Mouse (Mus musculus) ES-Bruce4 (cell line): ENCODE measurements at regions not wholly inside any gene's neighbourhood (a gene's known extent, or its start where the extent isn't known, plus 50 kb on each side); places are given as distances from the start of the nearest gene placed in this dataset.

Experiments
- H3K27ac ChIP-seq: 2 replicates; pipeline ENCODE4 v1.5.1; 2012; ENCODE audit warnings: low read length, inconsistent platforms; ENCODE audit not compliant: insufficient read depth
- H3K27me3 ChIP-seq: 2 replicates; pipeline ENCODE4 v1.6.1; 2012; ENCODE audit warnings: mild to moderate bottlenecking, low read length, inconsistent platforms; ENCODE audit not compliant: control insufficient read depth, poor library complexity, insufficient read depth, severe bottlenecking
- H3K36me3 ChIP-seq: 2 replicates; pipeline ENCODE4 v1.6.1; 2012; ENCODE audit warnings: inconsistent platforms, mild to moderate bottlenecking, low read length, moderate library complexity; ENCODE audit not compliant: control insufficient read depth, poor library complexity, insufficient read depth, severe bottlenecking
- H3K4me1 ChIP-seq: one replicate; pipeline ENCODE4 v1.8.1; 2011; ENCODE audit warnings: low read length; ENCODE audit not compliant: control insufficient read depth, insufficient read depth
- H3K4me3 ChIP-seq: 2 replicates; pipeline ENCODE4 v1.5.1; 2011; ENCODE audit warnings: low read depth, mild to moderate bottlenecking, low read length
- H3K9ac ChIP-seq: 2 replicates; pipeline ENCODE4 v1.6.1; 2012; ENCODE audit warnings: low read depth, mild to moderate bottlenecking, inconsistent platforms; ENCODE audit not compliant: poor library complexity, severe bottlenecking
- H3K9me3 ChIP-seq: replicated peaks from 2 replicates; pipeline ENCODE4 v1.6.1; 2012; ENCODE audit warnings: mild to moderate bottlenecking, low read length, inconsistent platforms; ENCODE audit not compliant: control insufficient read depth, poor library complexity, insufficient read depth, severe bottlenecking
- CTCF ChIP-seq: IDR thresholded peaks from one replicate; pipeline ENCODE4 v1.8.1; 2011; ENCODE audit warnings: low read depth, low read length
- EP300 ChIP-seq: IDR thresholded peaks from 2 replicates; pipeline ENCODE4 v1.6.1; 2011; ENCODE audit warnings: low read depth, low read length; ENCODE audit not compliant: insufficient read depth
- POLR2A ChIP-seq: IDR thresholded peaks from one replicate; pipeline ENCODE4 v1.8.1; 2011; ENCODE audit warnings: low read length; ENCODE audit not compliant: insufficient read depth

GRCm38 (mm10) chr2:22044949-22045348 is 182.4 kb upstream of the Myo3a start:
- Histone ChIP-seq H3K36me3 (no peaks in the 10 kb centered on the region), H3K9me3 (peaks cover 14% of the 10 kb centered on the region; the same call in 1 of the 2 replicates), H3K4me1 (no peaks in the 10 kb centered on the region), H3K27ac (peak overlapping the region; percentile 78), H3K4me3 (no peak overlapping the region), H3K9ac (no peak overlapping the region), H3K27me3 (no peaks in the 10 kb centered on the region)
- TF ChIP-seq EP300 (0 out of 2 replicates have a peak, but pooled peaks have one; percentile 16), POLR2A (no peak), CTCF (no peak)

GRCm38 (mm10) chr2:22047465-22047864 is 179.8 kb upstream of the Myo3a start:
- Histone ChIP-seq H3K4me3 (no peak overlapping the region), H3K27me3 (no peaks in the 10 kb centered on the region), H3K4me1 (no peaks in the 10 kb centered on the region), H3K9ac (no peak overlapping the region), H3K9me3 (0 out of 2 replicates have a peak, but pooled peaks cover 14% of the 10 kb centered on the region), H3K27ac (no peak overlapping the region), H3K36me3 (no peaks in the 10 kb centered on the region)
- no peak for TF ChIP-seq EP300
- TF ChIP-seq CTCF = no peak
- no peak for TF ChIP-seq POLR2A

DNA sequence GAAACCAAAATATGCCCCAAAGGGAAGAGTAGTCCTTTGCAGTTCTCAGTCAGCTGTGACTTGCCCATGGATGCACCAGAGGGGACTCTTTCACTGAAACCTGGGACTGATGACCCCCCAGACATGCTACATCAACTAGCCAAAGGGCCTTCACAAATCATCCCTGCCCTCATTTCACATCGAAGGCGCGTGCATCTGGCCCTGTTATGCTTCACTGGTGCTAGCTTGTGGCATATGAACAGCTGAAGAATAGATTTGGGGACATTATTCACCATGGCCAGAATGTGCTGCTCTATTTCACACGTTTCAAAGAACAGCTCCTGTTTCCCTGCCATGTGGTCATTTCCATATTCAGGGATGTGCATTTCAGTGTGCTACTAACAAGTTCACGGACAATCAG is 160.8 kb upstream of the Myo3a start:
- H3K27me3 ChIP-seq = no peaks in the 10 kb centered on the region
- H3K9ac ChIP-seq = no peak overlapping the region
- no peak overlapping the region for H3K4me3 ChIP-seq
- TF ChIP-seq EP300 (no peak), CTCF (no peak), POLR2A (no peak)
- H3K9me3 ChIP-seq = peaks cover 7% of the 10 kb centered on the region; the same call in 1 of the 2 replicates
- no peaks in the 10 kb centered on the region for H3K36me3 ChIP-seq
- no peak overlapping the region for H3K27ac ChIP-seq
- no peaks in the 10 kb centered on the region for H3K4me1 ChIP-seq

DNA sequence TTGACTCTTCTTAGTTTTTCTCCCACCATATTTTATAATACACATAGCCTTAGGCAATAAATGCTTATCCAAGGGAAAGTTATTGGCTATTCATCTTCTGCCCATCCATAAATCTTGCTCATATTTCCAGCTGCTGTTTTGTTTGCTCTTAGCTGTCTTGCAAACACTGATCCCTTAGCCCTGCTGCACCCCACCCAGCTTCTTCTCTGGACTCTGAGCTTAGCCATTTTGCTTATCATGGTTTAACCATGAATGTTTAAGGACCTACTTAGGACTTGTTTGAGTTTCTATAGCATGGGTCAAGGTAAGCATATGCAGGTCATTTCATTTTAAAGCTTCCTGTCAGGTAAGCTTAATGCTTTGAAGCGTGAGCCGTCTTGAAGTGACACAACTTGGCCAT is 130.5 kb upstream of the Myo3a start:
- no peaks in the 10 kb centered on the region for H3K9me3 ChIP-seq
- H3K36me3 ChIP-seq = no peaks in the 10 kb centered on the region
- no peak overlapping the region for H3K9ac ChIP-seq
- H3K4me1 ChIP-seq = no peaks in the 10 kb centered on the region
- H3K4me3 ChIP-seq = no peak overlapping the region
- no peak overlapping the region for H3K27ac ChIP-seq
- TF ChIP-seq POLR2A (no peak), CTCF (no peak), EP300 (no peak)
- no peaks in the 10 kb centered on the region for H3K27me3 ChIP-seq

DNA sequence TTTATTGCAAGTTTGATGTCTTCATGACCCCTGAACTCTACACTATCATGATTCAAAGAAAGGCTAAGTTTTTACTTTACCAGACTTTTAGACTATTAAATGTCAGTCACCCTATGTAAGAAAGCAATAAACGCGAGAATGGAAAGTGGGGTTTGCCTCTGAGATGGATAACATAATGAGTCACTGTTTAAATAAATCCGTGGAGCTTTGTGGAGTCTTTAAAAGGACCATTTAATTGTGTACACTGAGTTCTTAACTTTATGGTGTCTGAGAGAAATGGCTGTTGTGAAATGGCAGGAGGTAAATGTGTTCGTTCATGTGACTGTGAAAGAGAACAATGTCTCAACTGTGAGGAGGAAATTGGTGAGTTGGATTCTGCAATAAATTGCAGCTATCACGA is 122.2 kb upstream of the Myo3a start:
- Histone ChIP-seq H3K4me3 (no peak overlapping the region), H3K36me3 (no peaks in the 10 kb centered on the region), H3K4me1 (no peaks in the 10 kb centered on the region), H3K9me3 (no peaks in the 10 kb centered on the region), H3K27ac (no peak overlapping the region), H3K9ac (no peak overlapping the region), H3K27me3 (no peaks in the 10 kb centered on the region)
- no peak for TF ChIP-seq EP300
- TF ChIP-seq CTCF = no peak
- TF ChIP-seq POLR2A = no peak

DNA sequence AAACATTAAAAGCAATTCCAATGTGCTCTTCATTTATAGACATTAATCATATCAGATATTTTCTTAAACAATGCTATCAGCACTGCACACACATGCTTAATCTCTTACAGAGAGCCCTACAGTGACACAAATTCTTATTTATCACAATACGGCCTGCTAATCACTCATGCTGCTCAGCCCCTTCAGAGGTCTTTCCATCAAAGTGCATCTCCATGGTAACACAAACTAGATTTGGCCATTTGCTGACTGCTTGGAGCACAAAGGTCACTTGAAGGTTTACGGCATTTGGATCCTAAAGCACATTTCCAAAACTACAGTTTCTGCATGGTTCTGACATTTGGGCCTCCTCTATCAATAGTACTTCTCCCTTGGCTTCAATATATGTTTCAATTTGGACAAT is 77.6 kb upstream of the Myo3a start:
- H3K27me3 ChIP-seq = no peaks in the 10 kb centered on the region
- no peak overlapping the region for H3K27ac ChIP-seq
- H3K4me1 ChIP-seq = no peaks in the 10 kb centered on the region
- no peaks in the 10 kb centered on the region for H3K9me3 ChIP-seq
- no peaks in the 10 kb centered on the region for H3K36me3 ChIP-seq
- TF ChIP-seq EP300 (no peak), CTCF (no peak), POLR2A (no peak)
- no peak overlapping the region for H3K9ac ChIP-seq
- H3K4me3 ChIP-seq = no peak overlapping the region
